In the genomic region with DNA sequence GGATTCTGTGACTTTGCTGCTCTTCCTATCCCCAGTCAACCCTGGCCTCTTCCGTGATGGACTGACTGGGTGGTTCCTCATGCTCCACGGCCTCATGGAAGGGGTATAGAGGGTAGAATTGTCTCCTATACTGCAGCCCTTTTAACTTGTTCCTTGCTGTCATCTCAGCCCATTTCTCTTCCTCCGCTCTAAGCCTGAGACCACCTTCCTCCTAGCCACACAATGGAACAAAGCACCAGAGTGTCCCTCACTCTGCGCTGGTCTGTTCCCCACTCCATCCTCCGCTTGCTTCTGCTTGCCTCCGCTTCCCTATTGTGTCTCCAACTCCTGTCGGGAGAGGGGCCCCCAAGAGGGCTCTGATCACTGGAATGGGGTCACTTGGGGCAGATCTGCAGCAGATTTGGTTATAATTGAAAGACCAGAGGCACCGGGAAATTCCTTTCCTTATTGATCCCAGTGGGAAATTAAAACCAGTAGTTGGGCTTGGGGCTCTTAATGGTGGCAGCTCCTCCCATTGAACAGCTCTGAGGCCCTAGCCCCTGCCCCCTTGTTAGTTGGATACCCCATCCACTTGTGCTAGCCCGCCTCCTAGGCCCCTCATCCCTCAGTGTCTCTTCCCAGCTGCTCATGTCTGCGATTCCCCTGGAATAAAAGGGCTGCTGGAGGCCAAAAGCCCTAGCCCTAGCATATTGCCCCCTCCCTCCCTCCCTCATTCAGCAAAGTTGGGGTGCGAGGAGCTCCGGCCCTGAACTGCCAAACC, we compare ENCODE assay signal across 11 mouse cellular contexts. TPM values are rescaled to one million over a fixed set of nuclear protein-coding genes. Genes with fewer than 3 reads are reported as not detected.
DNase-seq lines count a peak whose midpoint lies in the region; ATAC-seq and TF ChIP-seq lines count a peak whose summit lies in the region.
"Had no signal": no experiment of that assay in that cellular context is flagged by ENCODE, and none has a peak within 500 bp of the region (broad histone marks: within the 10 kb centered on the region; RNA-seq: fewer than 3 reads in every experiment).

No protein-coding gene starts in this region.

- H3K4me2 ChIP-seq in midbrain, embryonic 16.5 days (ENCODE audit: low read length): no peak overlapping the region
- peak overlapping the region; percentile 73 for H3K4me2 ChIP-seq in embryonic facial prominence, embryonic 13.5 days
- peak overlapping the region; percentile 70 for H3K4me2 ChIP-seq in limb, embryonic 11.5 days (ENCODE audit: low read depth, severe bottlenecking)

- H3K36me3 ChIP-seq in midbrain, embryonic 10.5 days: peaks cover 36% of the 10 kb centered on the region
- peaks cover 6% of the 10 kb centered on the region; the same call in 1 of the 2 replicates for H3K36me3 ChIP-seq in midbrain, embryonic 16.5 days (ENCODE audit: control insufficient read depth, insufficient read depth, low read length)
- H3K36me3 ChIP-seq in embryonic facial prominence, embryonic 13.5 days: peaks cover 17% of the 10 kb centered on the region
- H3K36me3 ChIP-seq in limb, embryonic 11.5 days (ENCODE audit: control insufficient read depth, insufficient read depth, low read length): peaks cover 11% of the 10 kb centered on the region

- no peak for TF ChIP-seq CTCF in left cerebral cortex, adult 2 months (IDR thresholded peaks at IDR 0.05)

- peak; percentile 62 for DNase-seq in midbrain, embryonic 10.5 days (ENCODE audit: low spot score)
- peak; percentile 74 for DNase-seq in limb, embryonic 11.5 days (ENCODE audit: low spot score)
- DNase-seq in retina, postnatal 1 day: peak; percentile 54
- DNase-seq in left cerebral cortex, adult 2 months (ENCODE audit: extremely low spot score in 1 of 2, low spot score in 2 of 2): no peak
- no peak for DNase-seq in thymus, postnatal 10 days (ENCODE audit: low spot score in 2 of 2)
- DNase-seq: lung, embryonic 14.5 days; thymus, postnatal 14 days had no signal

- peak overlapping the region; percentile 68 for H3K4me3 ChIP-seq in midbrain, embryonic 10.5 days
- no peak overlapping the region for H3K4me3 ChIP-seq in midbrain, embryonic 16.5 days (ENCODE audit: low read depth, low read length)
- H3K4me3 ChIP-seq in embryonic facial prominence, embryonic 13.5 days: no peak overlapping the region
- H3K4me3 ChIP-seq in limb, embryonic 11.5 days (ENCODE audit: low read depth, low read length): 0 out of 2 replicates have a peak overlapping the region, but pooled peaks have one; percentile 5
- H3K4me3 ChIP-seq in left cerebral cortex, adult 2 months: no peak overlapping the region

- ATAC-seq in midbrain, embryonic 16.5 days: no peak
- ATAC-seq in embryonic facial prominence, embryonic 13.5 days (ENCODE audit: insufficient number of reproducible peaks, insufficient read depth, low FRiP score, low TSS enrichment, low read depth): no peak
- ATAC-seq in limb, embryonic 11.5 days (ENCODE audit: insufficient number of reproducible peaks, low FRiP score, low TSS enrichment, low read depth): no peak

- H3K27me3 ChIP-seq in midbrain, embryonic 10.5 days (ENCODE audit: low read depth, poor library complexity, severe bottlenecking): peaks cover 9% of the 10 kb centered on the region; the same call in 1 of the 2 replicates
- no peaks in the 10 kb centered on the region; the same call in 1 of the 2 replicates for H3K27me3 ChIP-seq in midbrain, embryonic 16.5 days (ENCODE audit: control insufficient read depth, insufficient read depth, low read depth, low read length)
- no peaks in the 10 kb centered on the region for H3K27me3 ChIP-seq in embryonic facial prominence, embryonic 13.5 days
- H3K27me3 ChIP-seq in limb, embryonic 11.5 days (ENCODE audit: control insufficient read depth, insufficient read depth, low read length): no peaks in the 10 kb centered on the region

- no peak overlapping the region for H3K9ac ChIP-seq in midbrain, embryonic 16.5 days (ENCODE audit: low read depth, low read length)
- H3K9ac ChIP-seq in embryonic facial prominence, embryonic 13.5 days: 0 out of 2 replicates have a peak overlapping the region, but pooled peaks have one; percentile 44
- peak overlapping the region; percentile 54 for H3K9ac ChIP-seq in limb, embryonic 11.5 days (ENCODE audit: low read length)
- H3K9ac ChIP-seq: lung, embryonic 14.5 days had no signal

- intact Hi-C loops in left cerebral cortex, adult 2 months (cut with DNase I): no loop called here

- peaks cover 77% of the 10 kb centered on the region for H3K4me1 ChIP-seq in midbrain, embryonic 10.5 days
- peaks cover 24% of the 10 kb centered on the region for H3K4me1 ChIP-seq in midbrain, embryonic 16.5 days (ENCODE audit: control insufficient read depth, insufficient read depth, low read length)
- H3K4me1 ChIP-seq in embryonic facial prominence, embryonic 13.5 days: peaks cover 67% of the 10 kb centered on the region
- H3K4me1 ChIP-seq in limb, embryonic 11.5 days (ENCODE audit: control insufficient read depth, insufficient read depth, low read length): peaks cover 41% of the 10 kb centered on the region

- WGBS in midbrain, embryonic 10.5 days: 4% methylated on average over 12 of the region's 12 CpGs
- WGBS in midbrain, embryonic 16.5 days: 17% methylated on average over 12 of the region's 12 CpGs
- WGBS in embryonic facial prominence, embryonic 13.5 days: 14% methylated on average over 12 of the region's 12 CpGs
- 5% methylated on average over 12 of the region's 12 CpGs for WGBS in limb, embryonic 11.5 days

- peak overlapping the region; percentile 95 for H3K27ac ChIP-seq in midbrain, embryonic 10.5 days (replicated peaks)
- no peak overlapping the region for H3K27ac ChIP-seq in midbrain, embryonic 16.5 days (ENCODE audit: low read length)
- H3K27ac ChIP-seq in embryonic facial prominence, embryonic 13.5 days: peak overlapping the region; percentile 97
- peak overlapping the region; percentile 98 for H3K27ac ChIP-seq in limb, embryonic 11.5 days (replicated peaks; ENCODE audit: low read depth, low read length)
- no peak overlapping the region for H3K27ac ChIP-seq in left cerebral cortex, adult 2 months

- no peaks in the 10 kb centered on the region for H3K9me3 ChIP-seq in midbrain, embryonic 10.5 days (replicated peaks)
- H3K9me3 ChIP-seq in midbrain, embryonic 16.5 days (replicated peaks; ENCODE audit: control insufficient read depth, low read length, poor library complexity, severe bottlenecking): no peaks in the 10 kb centered on the region
- H3K9me3 ChIP-seq in embryonic facial prominence, embryonic 13.5 days: no peaks in the 10 kb centered on the region
- no peaks in the 10 kb centered on the region for H3K9me3 ChIP-seq in limb, embryonic 11.5 days (ENCODE audit: control insufficient read depth, low read length)

RNA-seq across cellular contexts. Expression of a gene that starts 2.5 kb away (rescaled TPM):
- polyA plus RNA-seq in midbrain, embryonic 10.5 days (2016; fragmentation: Nextera tagmentation; extraction: Ambion mirVana): 562 and 684 TPM in 2 replicates
- polyA plus RNA-seq in midbrain, embryonic 16.5 days (2015; fragmentation: Nextera tagmentation; extraction: Ambion mirVana): 42.5 and 44.4 TPM in 2 replicates
- polyA plus RNA-seq in embryonic facial prominence, embryonic 13.5 days (2015; fragmentation: Nextera tagmentation; extraction: Ambion mirVana): 345 and 370 TPM in 2 replicates
- 796 and 836 TPM in 2 replicates for polyA plus RNA-seq in limb, embryonic 11.5 days (2014; fragmentation: Nextera tagmentation; extraction: Ambion mirVana)
- 1 to 10 TPM; 4.5 to 8.2 TPM for total RNA-seq in left cerebral cortex, adult 2 months (2021)
- total RNA-seq: monocyte, adult 5-6 weeks had no signal
- polyA plus RNA-seq: large intestine, adult 2 months had no signal

RNA-seq across cellular contexts. Expression of a gene that starts 15.4 kb away (rescaled TPM):
- polyA plus RNA-seq in midbrain, embryonic 10.5 days (2016; fragmentation: Nextera tagmentation; extraction: Ambion mirVana): 18.6 and 21.6 TPM in 2 replicates
- 20.5 and 23.2 TPM in 2 replicates for polyA plus RNA-seq in midbrain, embryonic 16.5 days (2015; fragmentation: Nextera tagmentation; extraction: Ambion mirVana)
- 21.1 and 25.2 TPM in 2 replicates for polyA plus RNA-seq in embryonic facial prominence, embryonic 13.5 days (2015; fragmentation: Nextera tagmentation; extraction: Ambion mirVana)
- 17.2 and 19.5 TPM in 2 replicates for polyA plus RNA-seq in limb, embryonic 11.5 days (2014; fragmentation: Nextera tagmentation; extraction: Ambion mirVana)
- 10 to 100 TPM; 22.9 to 24.7 TPM for total RNA-seq in left cerebral cortex, adult 2 months (2021)

RNA-seq across cellular contexts. Expression of a gene that starts 15.8 kb away (rescaled TPM):
- polyA plus RNA-seq in midbrain, embryonic 10.5 days (2016; fragmentation: Nextera tagmentation; extraction: Ambion mirVana): 81.6 and 81.9 TPM in 2 replicates
- polyA plus RNA-seq in midbrain, embryonic 16.5 days (2015; fragmentation: Nextera tagmentation; extraction: Ambion mirVana): 24.9 and 28.6 TPM in 2 replicates
- 69.0 and 74.3 TPM in 2 replicates for polyA plus RNA-seq in embryonic facial prominence, embryonic 13.5 days (2015; fragmentation: Nextera tagmentation; extraction: Ambion mirVana)
- 51.7 and 67.0 TPM in 2 replicates for polyA plus RNA-seq in limb, embryonic 11.5 days (2014; fragmentation: Nextera tagmentation; extraction: Ambion mirVana)
- 10 to 100 TPM; 15.1 to 15.6 TPM for total RNA-seq in left cerebral cortex, adult 2 months (2021)

RNA-seq across cellular contexts. Expression of a gene that starts 24.9 kb away (rescaled TPM):
- 125 and 158 TPM in 2 replicates for polyA plus RNA-seq in midbrain, embryonic 10.5 days (2016; fragmentation: Nextera tagmentation; extraction: Ambion mirVana)
- polyA plus RNA-seq in midbrain, embryonic 16.5 days (2015; fragmentation: Nextera tagmentation; extraction: Ambion mirVana): 14.1 and 21.8 TPM in 2 replicates
- polyA plus RNA-seq in embryonic facial prominence, embryonic 13.5 days (2015; fragmentation: Nextera tagmentation; extraction: Ambion mirVana): 13.8 and 17.7 TPM in 2 replicates
- 7.9 and 8.8 TPM in 2 replicates for polyA plus RNA-seq in limb, embryonic 11.5 days (2014; fragmentation: Nextera tagmentation; extraction: Ambion mirVana)
- 1 to 10 TPM; 5.7 to 6.2 TPM for total RNA-seq in left cerebral cortex, adult 2 months (2021)

RNA-seq across cellular contexts. Expression of a gene that starts 26.7 kb away (rescaled TPM):
- 78.3 and 81.6 TPM in 2 replicates for polyA plus RNA-seq in midbrain, embryonic 10.5 days (2016; fragmentation: Nextera tagmentation; extraction: Ambion mirVana)
- polyA plus RNA-seq in midbrain, embryonic 16.5 days (2015; fragmentation: Nextera tagmentation; extraction: Ambion mirVana): 47.8 and 51.6 TPM in 2 replicates
- polyA plus RNA-seq in embryonic facial prominence, embryonic 13.5 days (2015; fragmentation: Nextera tagmentation; extraction: Ambion mirVana): 80.1 and 84.0 TPM in 2 replicates
- 76.2 and 76.8 TPM in 2 replicates for polyA plus RNA-seq in limb, embryonic 11.5 days (2014; fragmentation: Nextera tagmentation; extraction: Ambion mirVana)
- 10 to 100 TPM; 52.6 to 55.1 TPM for total RNA-seq in left cerebral cortex, adult 2 months (2021)

Comparison
In these comparisons a context has a peak if more than half of its experiments do, and no peak if none do; other contexts are left out.
1. H3K27ac ChIP-seq: peak in midbrain, embryonic 10.5 days (single experiment), embryonic facial prominence, embryonic 13.5 days (single experiment) and limb, embryonic 11.5 days (single experiment); none in midbrain, embryonic 16.5 days (single experiment) and left cerebral cortex, adult 2 months (single experiment).
2. H3K4me3 ChIP-seq: peak in midbrain, embryonic 10.5 days (single experiment) and limb, embryonic 11.5 days (single experiment); none in midbrain, embryonic 16.5 days (single experiment), embryonic facial prominence, embryonic 13.5 days (single experiment) and left cerebral cortex, adult 2 months (single experiment).
3. DNase-seq: peak in midbrain, embryonic 10.5 days (single experiment), limb, embryonic 11.5 days (single experiment) and retina, postnatal 1 day (single experiment); none in left cerebral cortex, adult 2 months (0 of 2) and thymus, postnatal 10 days (0 of 2).